Mouse (Mus musculus) heart, adult 10 weeks (tissue): Measurements from ENCODE around the gene Vmn1r43. TPM values are rescaled to one million over a fixed set of nuclear protein-coding genes. Genes with fewer than 3 reads are reported as not detected.

ENCODE experiments used
- polyA plus RNA-seq: library from polyadenylated mRNA; stranded (reverse); fragments of 350-450 nt; fragmentation: Illumina TruSeq; extraction: RNeasy Lipid Tissue Mini Kit (QIAGEN cat#74804); gene quantifications from one replicate; pipeline ENCODE4 v1.2.3, GENCODE M21; 2014; ENCODE audit warnings: low read depth, low replicate concordance

Vmn1r43 gene
- polyA plus RNA-seq = not detected

DNA sequence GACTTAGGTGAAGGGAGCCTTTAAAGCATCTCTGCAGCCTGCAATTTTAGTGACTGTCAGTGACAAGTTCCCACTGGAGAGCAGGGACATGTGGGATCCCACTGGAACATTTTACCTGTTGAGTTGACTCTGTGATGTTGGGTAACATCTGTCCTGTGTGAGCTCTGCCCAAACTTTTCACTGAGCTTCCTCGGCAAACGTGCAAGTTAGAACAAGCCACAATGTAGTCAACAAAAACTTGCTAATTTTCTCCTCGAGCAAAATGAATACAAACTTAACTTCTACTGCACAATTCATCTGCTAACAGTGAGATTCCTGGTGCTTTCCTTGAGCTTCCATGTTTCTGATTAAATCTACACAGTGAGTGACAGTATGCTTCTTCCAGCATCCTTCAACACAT lies at the start of gene Vmn1r43, which contains the start of gene Vmn1r42:
TSS of gene Vmn1r43 (minus strand) at position 101 of the 400 bp plus-strand sequence.
TSS of gene Vmn1r42 (minus strand) at position 101 of the 400 bp plus-strand sequence.

DNA sequence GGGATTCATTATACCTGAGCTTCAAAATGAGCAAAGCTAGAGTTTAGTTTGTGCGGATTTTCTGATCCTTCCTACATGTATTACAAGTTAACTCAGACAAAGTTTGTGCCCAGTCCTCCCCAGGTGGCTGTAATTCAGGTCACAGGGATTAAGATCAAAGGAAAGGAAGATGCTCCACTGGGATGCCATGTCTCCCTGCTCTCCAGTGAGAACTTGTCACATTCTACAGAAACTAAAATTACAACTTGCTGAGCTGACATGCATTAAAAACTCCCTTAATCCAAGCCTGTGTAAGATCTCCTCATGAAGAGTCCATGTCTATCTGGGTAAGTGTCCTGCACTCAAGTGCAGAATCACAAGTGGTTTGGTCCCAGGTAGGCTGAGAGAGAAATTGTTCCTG lies 7.1 kb upstream of the Vmn1r43 start, which contains the start of gene Vmn1r44:
TSS of gene Vmn1r44 (plus strand) at position 301 of the 400 bp plus-strand sequence.

Other genes with a start within 250 kb of the Vmn1r43 start
- 14.1 TPM for gene Txnrd3, start 232.4 kb downstream of the Vmn1r43 start, polyA plus RNA-seq
- not detected for gene Vmn1r40, start 168.9 kb downstream of the Vmn1r43 start, polyA plus RNA-seq
- gene Vmn1r41, start 135.6 kb downstream of the Vmn1r43 start, polyA plus RNA-seq = not detected
- gene Vmn1r42, start within 50 bp of the Vmn1r43 start, polyA plus RNA-seq = not detected
- gene Vmn1r44, start 7.2 kb upstream of the Vmn1r43 start, polyA plus RNA-seq = not detected
- gene Vmn1r45, start 64.2 kb upstream of the Vmn1r43 start, polyA plus RNA-seq = not detected
- gene Vmn1r46, start 92.9 kb upstream of the Vmn1r43 start, polyA plus RNA-seq = not detected
- gene Vmn1r47, start 139.7 kb upstream of the Vmn1r43 start, polyA plus RNA-seq = not detected
- not detected for gene Vmn1r48, start 160.4 kb upstream of the Vmn1r43 start, polyA plus RNA-seq
- gene Vmn1r49, start 202.1 kb upstream of the Vmn1r43 start, polyA plus RNA-seq = not detected
- gene Vmn1r50, start 225.0 kb upstream of the Vmn1r43 start, polyA plus RNA-seq = not detected
- gene Vmn1r51, start 246.2 kb upstream of the Vmn1r43 start, polyA plus RNA-seq = not detected